Mouse (Mus musculus) stomach, postnatal 0 days (tissue): ENCODE measurements at regions not wholly inside any gene's neighbourhood (a gene's known extent, or its start where the extent isn't known, plus 50 kb on each side); places are given as distances from the start of the nearest gene placed in this dataset.

Experiments used
- CTCF ChIP-seq: IDR thresholded peaks from 2 replicates; pipeline ENCODE4 v1.5.1; 2016; ENCODE audit warnings: antibody characterized with exemption, low read depth, mild to moderate bottlenecking, moderate library complexity
- EP300 ChIP-seq: optimal IDR thresholded peaks from 2 replicates; pipeline ENCODE3; 2016; ENCODE audit warnings: antibody characterized with exemption

DNA sequence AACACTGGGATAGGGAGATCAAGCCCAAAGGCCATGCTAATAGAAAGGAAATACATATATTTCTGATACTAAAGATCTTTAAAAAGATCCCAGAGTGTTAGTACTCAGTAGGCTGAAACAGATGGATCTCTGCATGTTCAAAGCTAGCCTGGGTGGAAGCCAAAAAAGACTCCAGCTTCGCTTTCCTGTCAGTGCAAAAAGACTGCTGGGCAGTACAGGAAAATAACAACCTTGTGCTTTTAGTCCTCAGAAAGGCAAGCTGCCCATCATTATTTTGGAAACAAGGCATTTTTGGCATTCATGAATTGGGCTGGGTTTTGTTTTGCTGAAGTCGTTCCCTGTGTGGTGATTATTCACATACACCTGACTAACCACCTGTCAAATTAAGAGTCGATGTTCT is 56.9 kb upstream of the Cited2 start:
- no peak for TF ChIP-seq CTCF
- TF ChIP-seq EP300: no peak
